ENCODE assay signal across 8 mouse cellular contexts in genomic region chr13:52978321-52978981, GRCm38 (mm10). TPM values are rescaled to one million over a fixed set of nuclear protein-coding genes. Genes with fewer than 3 reads are reported as not detected.
DNase-seq lines count a peak whose midpoint lies in the region; ATAC-seq and TF ChIP-seq lines count a peak whose summit lies in the region.

No protein-coding gene starts in this region.

- peak overlapping the region; percentile 64 for H3K4me3 ChIP-seq in C2C12 (ENCODE audit: insufficient read depth, poor library complexity, severe bottlenecking)
- H3K4me3 ChIP-seq in embryonic facial prominence, embryonic 11.5 days (ENCODE audit: low read depth, low read length) = peak overlapping the region; percentile 58
- H3K4me3 ChIP-seq in heart, embryonic 16.5 days (ENCODE audit: low read length) = peak overlapping the region; percentile 67
- peak overlapping the region; percentile 83 for H3K4me3 ChIP-seq in midbrain, embryonic 10.5 days
- peak overlapping the region; percentile 63 for H3K4me3 ChIP-seq in stomach, embryonic 15.5 days (replicated peaks)

- H3K36me3 ChIP-seq in C2C12 (ENCODE audit: control insufficient read depth, insufficient read depth) = peaks cover 3% of the 10 kb centered on the region
- H3K36me3 ChIP-seq in embryonic facial prominence, embryonic 11.5 days (replicated peaks; ENCODE audit: control insufficient read depth, insufficient read depth, low read depth, low read length) = no peaks in the 10 kb centered on the region
- no peaks in the 10 kb centered on the region for H3K36me3 ChIP-seq in heart, embryonic 16.5 days (ENCODE audit: control insufficient read depth, insufficient read depth)
- no peaks in the 10 kb centered on the region for H3K36me3 ChIP-seq in midbrain, embryonic 10.5 days
- H3K36me3 ChIP-seq in stomach, embryonic 15.5 days = no peaks in the 10 kb centered on the region

- peak overlapping the region; percentile 71 for H3ac ChIP-seq in C2C12 (ENCODE audit: control insufficient read depth, insufficient read length, low read depth)

- H3K9me3 ChIP-seq in embryonic facial prominence, embryonic 11.5 days (replicated peaks; ENCODE audit: control insufficient read depth, low read length) = no peaks in the 10 kb centered on the region
- no peaks in the 10 kb centered on the region for H3K9me3 ChIP-seq in heart, embryonic 16.5 days (replicated peaks; ENCODE audit: control insufficient read depth, low read length)
- H3K9me3 ChIP-seq in midbrain, embryonic 10.5 days (replicated peaks) = no peaks in the 10 kb centered on the region
- no peaks in the 10 kb centered on the region for H3K9me3 ChIP-seq in stomach, embryonic 15.5 days

- H3K27ac ChIP-seq in embryonic facial prominence, embryonic 11.5 days (replicated peaks; ENCODE audit: low read depth, low read length) = 0 out of 2 replicates have a peak overlapping the region, but pooled peaks have one; percentile 20
- H3K27ac ChIP-seq in heart, embryonic 16.5 days (ENCODE audit: low read length) = peak overlapping the region; percentile 97
- H3K27ac ChIP-seq in midbrain, embryonic 10.5 days (replicated peaks) = peak overlapping the region; percentile 84
- peak overlapping the region; percentile 70 for H3K27ac ChIP-seq in stomach, embryonic 15.5 days

- peak; percentile 27; the same call in 1 of the 2 replicates for ATAC-seq in embryonic facial prominence, embryonic 11.5 days (replicated peaks; ENCODE audit: insufficient number of reproducible peaks, low FRiP score, low TSS enrichment, low read depth)
- peak; percentile 12; the same call in 1 of the 2 replicates for ATAC-seq in heart, embryonic 16.5 days (replicated peaks; ENCODE audit: extremely low read depth, insufficient read depth, low FRiP score)
- ATAC-seq in stomach, embryonic 15.5 days (ENCODE audit: insufficient read depth, low FRiP score, low read depth) = 0 out of 2 replicates have a peak, but pooled peaks have one; percentile 23

- no peaks in the 10 kb centered on the region for H3K27me3 ChIP-seq in C2C12 (ENCODE audit: control insufficient read depth, insufficient read depth, insufficient read length)
- no peaks in the 10 kb centered on the region for H3K27me3 ChIP-seq in embryonic facial prominence, embryonic 11.5 days (ENCODE audit: control insufficient read depth, insufficient read depth, low read length)
- no peaks in the 10 kb centered on the region for H3K27me3 ChIP-seq in heart, embryonic 16.5 days (ENCODE audit: control insufficient read depth, insufficient read depth, low read length)
- peaks cover 37% of the 10 kb centered on the region for H3K27me3 ChIP-seq in midbrain, embryonic 10.5 days (ENCODE audit: low read depth, poor library complexity, severe bottlenecking)
- H3K27me3 ChIP-seq in stomach, embryonic 15.5 days (replicated peaks) = no peaks in the 10 kb centered on the region

- under 1% methylated on average over 63 of the region's 64 CpGs for WGBS in embryonic facial prominence, embryonic 11.5 days
- under 1% methylated on average over 63 of the region's 64 CpGs for WGBS in heart, embryonic 16.5 days
- WGBS in midbrain, embryonic 10.5 days = 1% methylated on average over 64 of the region's 64 CpGs
- WGBS in stomach, embryonic 15.5 days = under 1% methylated on average over 63 of the region's 64 CpGs

- peak; percentile 43 for DNase-seq in ZHBTc4 (ENCODE audit: low read depth, low spot score)
- peak; percentile 69 for DNase-seq in embryonic facial prominence, embryonic 11.5 days (ENCODE audit: low spot score)
- peak; percentile 50 to 81 for DNase-seq in kidney, postnatal 25 days
- peak; percentile 64 for DNase-seq in midbrain, embryonic 10.5 days (ENCODE audit: low spot score)
- no peak for DNase-seq in spleen, postnatal 14 days (ENCODE audit: low spot score in 2 of 2)

- H3K79me3 ChIP-seq in C2C12 (ENCODE audit: low read depth) = peaks cover 48% of the 10 kb centered on the region

- no peak for TF ChIP-seq CTCF in C2C12 (IDR thresholded peaks at IDR 0.05; ENCODE audit: control insufficient read depth, insufficient read depth, insufficient read length)

- peak overlapping the region; percentile 95 for H3K4me2 ChIP-seq in embryonic facial prominence, embryonic 11.5 days (ENCODE audit: low read depth, low read length)
- peak overlapping the region; percentile 92 for H3K4me2 ChIP-seq in heart, embryonic 16.5 days (ENCODE audit: low read depth, low read length)
- peak overlapping the region; percentile 93 for H3K4me2 ChIP-seq in stomach, embryonic 15.5 days

- peak overlapping the region; percentile 88 for H3K9ac ChIP-seq in embryonic facial prominence, embryonic 11.5 days (replicated peaks; ENCODE audit: low read length)
- H3K9ac ChIP-seq in heart, embryonic 16.5 days (ENCODE audit: low read length) = peak overlapping the region; percentile 85
- peak overlapping the region; percentile 38 for H3K9ac ChIP-seq in stomach, embryonic 15.5 days

- H3K4me1 ChIP-seq in embryonic facial prominence, embryonic 11.5 days (ENCODE audit: control insufficient read depth, insufficient read depth, low read length) = peaks cover 5% of the 10 kb centered on the region
- H3K4me1 ChIP-seq in heart, embryonic 16.5 days (ENCODE audit: control insufficient read depth, insufficient read depth, low read length) = peaks cover 40% of the 10 kb centered on the region
- peaks cover 61% of the 10 kb centered on the region for H3K4me1 ChIP-seq in midbrain, embryonic 10.5 days
- peaks cover 21% of the 10 kb centered on the region for H3K4me1 ChIP-seq in stomach, embryonic 15.5 days

- peaks cover 70% of the 10 kb centered on the region for H3K79me2 ChIP-seq in C2C12 (ENCODE audit: control insufficient read depth, insufficient read depth)

TF ChIP-seq in C2C12, 6 proteins besides CTCF, POLR2A, EP300 and RAD21:
- TF ChIP-seq MYOD1 (IDR thresholded peaks at IDR 0.05; ENCODE audit: control insufficient read depth, insufficient read length, low read depth) = no peak
- no peak for TF ChIP-seq USF1 (IDR thresholded peaks at IDR 0.05; ENCODE audit: low read depth)
- TF ChIP-seq CEBPB (IDR thresholded peaks at IDR 0.05; ENCODE audit: low read depth) = no peak
- no peak for TF ChIP-seq MYOG (IDR thresholded peaks at IDR 0.05; ENCODE audit: control insufficient read depth, extremely low read depth, insufficient read length)
- no peak for TF ChIP-seq MAX (IDR thresholded peaks at IDR 0.05)
- no peak for TF ChIP-seq FOSL1 (IDR thresholded peaks at IDR 0.05; ENCODE audit: insufficient read depth, low read length, poor library complexity, severe bottlenecking)
TF ChIP-seq in C2C12: peak in this region for 0.

RNA-seq across cellular contexts. Expression of gene Nfil3, which starts 2.4 kb away (rescaled TPM):
- 18.8 TPM for polyA plus RNA-seq in C2C12 (2012; fragmentation: generic; extraction: Trizol)
- polyA plus RNA-seq in embryonic facial prominence, embryonic 11.5 days (2014; fragmentation: Nextera tagmentation; extraction: Ambion mirVana) = 23.9 and 25.4 TPM in 2 replicates
- 39.7 and 40.7 TPM in 2 replicates for polyA plus RNA-seq in heart, embryonic 16.5 days (2015; fragmentation: Nextera tagmentation; extraction: Ambion mirVana)
- 16.3 and 16.5 TPM in 2 replicates for polyA plus RNA-seq in midbrain, embryonic 10.5 days (2016; fragmentation: Nextera tagmentation; extraction: Ambion mirVana)
- 30.1 and 32.3 TPM in 2 replicates for polyA plus RNA-seq in stomach, embryonic 15.5 days (2015; fragmentation: Nextera tagmentation; extraction: Ambion mirVana)

RNA-seq across cellular contexts. Expression of gene Auh, which starts 49.0 kb away (rescaled TPM):
- 14.0 TPM for polyA plus RNA-seq in C2C12 (2012; fragmentation: generic; extraction: Trizol)
- polyA plus RNA-seq in embryonic facial prominence, embryonic 11.5 days (2014; fragmentation: Nextera tagmentation; extraction: Ambion mirVana) = 32.8 and 33.1 TPM in 2 replicates
- 59.8 and 61.7 TPM in 2 replicates for polyA plus RNA-seq in heart, embryonic 16.5 days (2015; fragmentation: Nextera tagmentation; extraction: Ambion mirVana)
- 35.2 and 35.8 TPM in 2 replicates for polyA plus RNA-seq in midbrain, embryonic 10.5 days (2016; fragmentation: Nextera tagmentation; extraction: Ambion mirVana)
- 43.9 and 44.4 TPM in 2 replicates for polyA plus RNA-seq in stomach, embryonic 15.5 days (2015; fragmentation: Nextera tagmentation; extraction: Ambion mirVana)

Comparison
In these comparisons a context has a peak if more than half of its experiments do, and no peak if none do; other contexts are left out.
1. DNase-seq: peak in ZHBTc4 (single experiment), embryonic facial prominence, embryonic 11.5 days (single experiment), kidney, postnatal 25 days (2 of 2) and midbrain, embryonic 10.5 days (single experiment); none in spleen, postnatal 14 days (0 of 2).
2. H3K27ac ChIP-seq: peak in every context shown above with its lines; median percentile 97 in heart, embryonic 16.5 days; 84 in midbrain, embryonic 10.5 days; 70 in stomach, embryonic 15.5 days; 20 in embryonic facial prominence, embryonic 11.5 days.
3. H3K9ac ChIP-seq: peak in every context shown above with its lines; median percentile 88 in embryonic facial prominence, embryonic 11.5 days; 85 in heart, embryonic 16.5 days; 38 in stomach, embryonic 15.5 days.
4. Peak in every context shown above with its lines, with median percentiles within 50 percentile points of each other: H3K4me3 ChIP-seq, ATAC-seq and H3K4me2 ChIP-seq.